Mouse (Mus musculus) liver, embryonic 14.5 days (tissue): Measurements from ENCODE around the gene Robo3.

Source experiments
- CTCF ChIP-seq: IDR thresholded peaks from 2 replicates; pipeline ENCODE4 v1.5.1; 2016; ENCODE audit warnings: antibody characterized with exemption, low read depth, control low read depth
- EP300 ChIP-seq: IDR thresholded peaks from 2 replicates; pipeline ENCODE4 v1.6.1; 2016; ENCODE audit warnings: antibody characterized with exemption, low read depth

DNA sequence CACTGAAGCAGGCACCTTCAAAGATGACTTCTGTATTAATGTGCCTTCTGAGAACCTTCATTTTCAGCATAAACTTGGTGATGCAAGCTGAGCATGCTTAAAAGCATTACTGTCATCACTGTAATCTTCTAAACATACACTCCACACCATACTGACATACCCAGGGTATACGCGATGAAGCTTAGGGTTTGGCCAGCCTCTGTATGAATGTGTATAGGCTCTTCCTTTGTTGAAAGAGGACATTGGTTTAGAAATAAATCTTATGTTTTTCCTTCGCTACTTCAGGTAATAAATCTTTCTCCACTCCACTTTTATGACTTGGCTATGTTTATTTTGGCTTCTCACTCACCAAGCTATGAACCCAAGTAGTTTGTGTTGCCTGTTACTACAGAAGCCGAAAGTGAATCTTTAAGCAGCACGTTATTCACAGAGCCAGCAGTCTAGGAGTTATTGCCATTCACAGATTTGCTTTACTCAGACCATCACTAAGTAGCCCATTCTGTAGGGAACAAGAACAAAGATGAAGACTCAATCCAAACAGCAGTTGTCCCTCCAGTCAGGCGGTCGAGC, 61.7 kb downstream of the Robo3 start:
- TF ChIP-seq CTCF (no peak), EP300 (no peak)
